Mouse (Mus musculus) layer of hippocampus, adult 9-11 months (tissue): ENCODE results near the gene Vax2.

ENCODE experiments used
- DNase-seq: peaks from one replicate; pipeline ENCODE4 v3.0.0; 2022

Vax2 gene

DNA sequence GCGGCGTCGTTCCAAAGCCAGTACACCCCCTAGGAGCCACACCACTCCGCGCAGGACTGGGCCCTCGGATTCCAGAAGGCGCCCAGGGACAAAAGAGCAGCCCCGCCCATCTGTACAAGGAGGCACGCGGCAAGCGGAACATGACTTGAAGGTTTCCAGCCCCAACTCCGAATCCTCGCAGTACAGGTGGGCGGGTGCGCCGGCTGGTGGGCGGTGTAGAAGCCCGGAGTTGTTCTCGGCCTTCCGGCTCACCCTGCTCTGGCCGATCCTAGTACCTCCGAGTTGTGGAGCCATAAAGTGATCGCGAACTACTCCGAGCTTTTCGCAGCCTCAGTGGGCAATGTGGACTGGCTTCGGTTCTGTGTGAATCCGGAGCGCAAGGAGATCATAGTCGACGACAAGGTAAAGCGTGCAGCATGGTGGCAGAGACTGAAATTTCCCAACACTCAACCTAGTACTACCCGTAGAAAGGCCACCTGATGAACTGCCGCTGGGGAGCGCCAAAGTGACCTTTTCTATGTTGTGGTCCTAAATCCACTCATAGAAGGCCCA is 51.9 kb downstream of the Vax2 start:
- DNase-seq, result no peak

DNA sequence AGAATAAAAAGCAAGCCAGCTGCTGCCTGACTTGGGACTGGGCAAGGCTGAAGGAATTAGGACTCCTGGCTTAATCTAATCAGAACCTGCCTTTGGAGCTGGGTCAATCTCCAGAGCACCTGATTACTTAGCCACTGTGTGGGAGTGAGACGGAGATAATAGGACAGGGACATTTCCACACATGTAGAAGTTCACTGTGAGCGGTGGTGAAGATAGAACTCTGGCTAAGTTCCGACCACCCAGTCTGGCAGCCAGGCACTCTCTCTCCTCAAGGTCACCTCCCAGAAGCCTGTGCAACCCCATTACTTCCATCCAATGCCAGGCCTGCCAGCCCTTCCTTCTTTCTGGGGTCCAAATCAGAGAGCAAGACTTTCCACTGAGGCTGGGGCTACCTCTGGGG is 55.9 kb downstream of the Vax2 start:
- DNase-seq, result no peak

- DNase-seq, result no peak
Measured at GRCm38 (mm10) chr6:83768485-83768884, 57.4 kb downstream of the Vax2 start.

DNA sequence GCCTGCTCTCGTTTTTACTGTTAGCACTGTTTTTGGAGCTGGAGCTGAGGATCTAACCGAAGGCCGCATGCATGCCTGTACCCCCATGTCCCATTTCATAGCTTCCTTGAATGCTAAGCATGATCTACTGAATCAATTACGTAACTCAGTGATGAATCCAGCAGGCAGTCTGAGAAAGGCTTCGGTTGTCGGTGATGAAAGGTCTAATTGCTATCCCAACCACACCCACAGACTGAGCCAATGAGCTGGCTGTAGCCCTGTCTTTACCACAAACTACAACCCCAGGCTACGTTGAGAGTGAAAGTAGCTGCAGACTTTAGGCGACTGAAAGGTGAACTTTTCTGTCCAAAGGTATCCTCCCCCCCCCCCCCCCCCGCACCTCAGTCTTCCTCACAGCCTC is 63.1 kb downstream of the Vax2 start:
- no peak for DNase-seq

DNA sequence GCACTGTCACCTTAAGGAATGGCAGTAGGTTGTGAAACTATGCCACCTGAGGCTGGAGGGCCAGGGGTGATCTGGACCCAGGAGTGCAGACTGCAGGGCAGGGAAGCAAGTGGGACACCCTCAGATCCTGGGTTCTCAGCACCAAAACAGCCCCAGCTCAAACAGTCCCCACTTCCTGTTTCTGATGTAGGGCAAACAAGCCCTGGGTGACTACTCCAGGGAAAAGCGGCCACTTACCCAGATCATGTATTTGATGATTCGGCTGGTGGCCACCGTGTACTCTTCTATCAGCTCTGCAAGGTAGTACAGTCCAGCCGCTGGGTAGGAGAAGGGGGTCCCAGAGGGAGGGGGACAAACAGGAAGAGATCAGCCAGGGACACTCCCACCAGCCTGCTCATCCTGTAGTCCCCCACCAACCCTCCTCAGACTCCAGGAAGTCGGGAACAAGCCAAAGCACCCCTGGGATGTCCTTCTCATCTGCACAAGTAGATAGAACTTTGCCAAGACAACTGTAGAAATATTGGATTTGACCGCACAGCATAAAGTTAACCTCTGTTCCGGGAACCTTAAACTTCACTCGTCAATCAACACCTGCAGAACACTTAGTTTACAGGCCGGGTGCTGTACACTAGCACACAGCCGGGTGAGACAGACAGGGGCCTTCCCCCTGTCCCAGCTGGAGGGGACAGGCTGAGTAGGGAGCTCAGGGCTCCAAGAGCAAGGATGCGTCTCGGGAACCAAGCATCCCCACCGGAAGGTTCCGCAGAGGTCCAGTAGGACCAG is 63.9 kb downstream of the Vax2 start:
- DNase-seq, result no peak

GRCm38 (mm10) chr6:83775638-83776293 is 64.7 kb downstream of the Vax2 start, which contains the start of gene Tex261:
TSS of gene Tex261 (minus strand) at chr6:83775813.
- peak; percentile 91 for DNase-seq

GRCm38 (mm10) chr6:83778306-83778705 is 67.2 kb downstream of the Vax2 start:
- no peak for DNase-seq

- DNase-seq, result no peak
Measured at GRCm38 (mm10) chr6:83779026-83779425, 68.0 kb downstream of the Vax2 start.

- DNase-seq, result no peak
Measured at GRCm38 (mm10) chr6:83786426-83786825, 75.4 kb downstream of the Vax2 start.
